Mouse (Mus musculus) spleen, adult 18-20 months (tissue): Measurements from ENCODE around the gene Tbc1d1.

ENCODE experiments used
- DNase-seq, 2 experiments: peaks; one replicate each; pipeline ENCODE4 v3.0.0; 2022; ENCODE audit warnings: mixed read lengths in 2 of 2

Tbc1d1 gene

GRCm38 (mm10) chr5:64280191-64280590 is 124.1 kb downstream of the Tbc1d1 start:
- no peak for DNase-seq

GRCm38 (mm10) chr5:64280613-64281012 is 124.5 kb downstream of the Tbc1d1 start:
- DNase-seq: no peak

DNA sequence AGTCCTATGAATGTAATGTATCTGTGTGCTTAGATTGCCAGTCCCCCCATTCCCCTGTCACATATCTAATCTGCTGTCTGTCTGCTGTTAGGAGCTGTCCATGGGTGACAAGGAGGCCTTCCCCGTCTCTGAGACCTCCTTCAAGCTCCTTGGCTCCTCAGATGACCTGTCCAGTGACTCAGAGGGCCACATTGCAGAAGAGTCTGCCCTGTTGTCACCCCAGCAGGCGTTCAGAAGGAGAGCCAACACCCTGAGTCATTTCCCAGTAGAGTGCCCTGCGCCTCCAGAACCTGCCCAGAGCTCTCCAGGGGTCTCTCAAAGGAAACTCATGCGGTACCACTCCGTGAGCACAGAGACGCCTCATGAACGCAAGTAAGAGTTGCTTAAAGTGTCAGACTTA is 125.6 kb downstream of the Tbc1d1 start:
- DNase-seq: no peak

DNA sequence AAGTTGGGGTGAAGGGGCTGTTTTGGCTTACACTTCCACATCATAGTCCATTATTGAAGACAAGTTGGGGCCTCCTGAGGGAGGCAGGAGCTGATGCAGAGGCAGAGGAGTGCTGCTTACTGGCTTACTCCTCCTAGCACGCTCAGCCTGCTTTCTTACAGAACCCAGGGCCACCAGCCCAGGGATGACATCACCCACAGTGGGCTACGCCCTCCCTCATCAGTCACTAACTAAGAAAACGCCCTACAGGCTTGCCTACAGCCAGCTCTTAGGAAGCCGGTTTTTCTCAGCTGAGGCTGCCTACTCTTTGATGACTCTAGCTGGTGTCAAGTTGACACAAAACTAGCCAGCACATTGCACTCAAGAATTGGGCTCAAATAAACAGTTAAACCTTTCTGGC is 126.5 kb downstream of the Tbc1d1 start:
- DNase-seq: no peak

GRCm38 (mm10) chr5:64285289-64285688 is 129.2 kb downstream of the Tbc1d1 start:
- no peak for DNase-seq

- no peak for DNase-seq
Measured at GRCm38 (mm10) chr5:64285851-64286250, 129.7 kb downstream of the Tbc1d1 start.

DNA sequence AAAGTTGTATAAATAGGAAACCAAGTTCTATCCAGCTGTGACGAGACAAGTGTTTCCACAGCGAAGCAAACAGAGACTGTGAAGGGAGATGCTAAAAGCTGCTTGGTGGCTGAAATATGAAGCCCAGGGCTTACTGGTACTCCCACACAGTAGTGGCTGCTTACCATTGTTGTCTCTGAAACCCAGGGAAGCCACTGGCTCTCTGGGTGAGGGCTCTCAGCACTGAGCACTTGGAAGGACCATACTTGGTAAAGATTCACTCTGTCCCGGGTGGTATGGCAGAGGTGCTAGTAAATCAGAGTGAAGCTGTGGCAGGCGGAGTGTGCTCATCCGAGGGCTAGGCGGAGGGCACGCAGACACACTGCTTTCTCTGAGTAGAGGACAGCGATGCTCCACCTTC is 131.2 kb downstream of the Tbc1d1 start:
- no peak for DNase-seq

DNA sequence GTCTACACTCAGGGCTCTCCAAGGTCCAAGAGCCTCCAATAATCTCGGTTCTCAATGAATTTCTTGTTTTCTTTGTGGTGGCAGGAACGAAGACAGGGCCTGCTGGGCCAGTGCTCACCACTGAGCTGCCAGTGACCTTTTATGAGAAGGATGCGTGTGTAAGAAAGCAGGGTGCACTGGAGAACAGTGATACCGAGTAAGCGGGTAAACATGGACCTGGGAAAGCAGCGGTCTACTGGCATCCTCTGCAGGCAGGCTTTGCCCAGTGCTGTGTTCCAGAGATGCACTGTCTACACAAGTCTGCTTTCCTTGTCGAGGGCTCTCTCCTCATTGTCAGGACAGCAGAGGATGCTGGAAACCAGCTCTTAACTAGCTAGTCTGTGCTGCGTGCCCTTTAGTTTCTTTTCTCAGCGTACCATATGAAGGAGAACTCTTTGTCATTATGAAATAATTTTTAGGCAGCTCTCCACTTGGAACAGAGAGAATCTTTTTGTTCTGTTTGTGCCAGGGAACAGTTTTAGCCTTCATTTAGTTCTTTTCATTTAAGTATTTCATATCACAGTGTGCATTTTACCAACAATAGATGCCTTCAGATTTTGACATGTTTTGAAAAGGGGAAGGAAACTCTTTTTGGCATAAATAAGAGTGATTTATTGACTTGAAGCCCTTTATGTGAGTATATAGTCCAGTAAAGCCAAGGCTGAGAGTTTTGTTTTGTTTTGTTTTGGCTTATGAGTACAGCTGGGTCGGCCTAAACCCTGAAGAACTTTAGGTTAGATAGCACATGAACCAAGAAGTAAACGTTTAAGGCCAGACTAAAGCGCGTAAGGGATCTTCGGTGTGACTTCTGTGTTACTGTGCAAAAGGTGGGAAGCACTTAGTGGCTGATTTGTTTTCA is 132.2 kb downstream of the Tbc1d1 start:
- no peak for DNase-seq

DNA sequence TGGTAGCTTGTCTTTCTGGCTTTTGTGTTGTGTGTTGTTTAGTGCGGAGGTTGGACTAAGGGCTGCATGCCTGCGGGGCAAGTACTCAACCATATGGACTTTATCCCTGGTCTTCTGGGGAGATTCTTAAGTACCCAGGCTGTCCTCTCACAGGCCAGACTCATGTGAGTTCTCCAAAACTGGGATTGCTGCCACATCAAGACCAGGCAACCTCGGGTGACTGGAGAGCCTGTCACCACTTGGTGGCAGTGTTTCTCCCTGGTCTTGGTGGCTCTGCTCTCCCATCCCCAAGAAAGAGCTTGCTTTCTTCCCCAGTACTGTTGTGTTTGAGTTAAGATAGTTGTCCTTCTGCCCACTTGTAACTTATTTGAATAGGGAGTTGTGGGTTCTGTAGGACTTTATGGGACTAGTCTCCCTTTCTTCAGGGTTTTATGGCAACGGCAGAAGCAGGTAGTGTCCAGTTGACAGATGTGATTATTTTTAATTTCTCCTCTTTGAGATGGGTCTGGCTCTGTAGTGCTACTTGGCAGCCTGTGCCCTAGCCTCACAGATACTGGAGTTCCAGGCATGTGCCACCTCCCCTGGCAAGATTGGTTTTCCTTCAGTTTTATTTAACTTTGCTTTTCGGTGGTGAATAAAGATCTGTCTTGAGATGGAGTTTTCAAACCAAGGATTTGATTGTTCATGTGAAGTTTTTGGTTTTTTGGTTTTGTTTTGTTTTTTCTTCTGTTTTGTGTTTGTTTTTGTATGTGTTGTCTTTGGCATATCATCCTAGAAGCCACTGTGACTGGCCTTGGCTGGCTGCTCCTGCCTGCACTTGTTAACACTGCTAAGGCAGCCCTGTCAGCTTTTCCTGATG is 133.3 kb downstream of the Tbc1d1 start:
- peak; percentile 47 to 62 for DNase-seq

- DNase-seq: no peak
Measured at GRCm38 (mm10) chr5:64290061-64290345, 133.9 kb downstream of the Tbc1d1 start.

DNA sequence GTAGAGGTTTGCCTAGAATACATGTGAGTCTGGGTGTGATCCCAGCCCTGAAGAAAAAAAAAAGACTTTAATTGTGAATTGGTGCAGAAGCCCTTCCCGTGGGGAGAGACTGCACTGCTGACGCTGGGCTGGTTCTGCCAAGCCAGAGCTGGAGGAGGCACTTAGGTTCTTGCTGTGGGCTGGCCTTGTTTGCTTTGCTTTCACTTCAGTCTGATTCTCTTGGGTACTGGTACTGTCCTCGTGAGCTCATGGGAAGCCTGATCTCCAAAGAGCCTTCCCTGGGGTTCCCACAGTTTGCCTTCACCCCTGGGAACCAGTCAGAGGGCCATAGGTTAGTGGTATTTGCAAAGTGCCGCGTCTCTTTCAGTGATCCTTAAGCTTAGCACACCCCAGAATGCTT is 135.6 kb downstream of the Tbc1d1 start:
- no peak for DNase-seq

DNA sequence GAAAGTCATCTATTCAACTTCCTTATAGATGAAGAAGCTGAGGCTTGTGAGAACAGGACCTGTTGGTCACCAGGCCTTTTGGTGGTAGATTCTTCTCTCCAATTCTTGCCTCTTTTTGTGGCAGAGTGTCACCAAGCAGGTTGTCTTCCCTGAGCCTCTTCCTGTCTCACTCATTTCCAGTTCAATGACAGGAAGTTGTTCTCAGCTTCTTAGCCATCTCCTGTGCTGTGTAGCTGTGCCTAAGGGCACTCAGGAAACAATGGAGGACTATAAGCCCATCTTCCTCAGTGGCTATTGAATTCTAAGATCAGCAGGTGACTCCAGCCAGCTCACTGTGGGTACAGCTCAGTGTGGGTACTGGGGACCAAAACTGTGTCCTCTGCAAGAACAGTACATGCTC is 139.5 kb downstream of the Tbc1d1 start:
- DNase-seq: no peak

- DNase-seq: no peak
Measured at GRCm38 (mm10) chr5:64296328-64296727, 140.2 kb downstream of the Tbc1d1 start.

- DNase-seq: no peak
Measured at GRCm38 (mm10) chr5:64297100-64297499, 141.0 kb downstream of the Tbc1d1 start.

DNA sequence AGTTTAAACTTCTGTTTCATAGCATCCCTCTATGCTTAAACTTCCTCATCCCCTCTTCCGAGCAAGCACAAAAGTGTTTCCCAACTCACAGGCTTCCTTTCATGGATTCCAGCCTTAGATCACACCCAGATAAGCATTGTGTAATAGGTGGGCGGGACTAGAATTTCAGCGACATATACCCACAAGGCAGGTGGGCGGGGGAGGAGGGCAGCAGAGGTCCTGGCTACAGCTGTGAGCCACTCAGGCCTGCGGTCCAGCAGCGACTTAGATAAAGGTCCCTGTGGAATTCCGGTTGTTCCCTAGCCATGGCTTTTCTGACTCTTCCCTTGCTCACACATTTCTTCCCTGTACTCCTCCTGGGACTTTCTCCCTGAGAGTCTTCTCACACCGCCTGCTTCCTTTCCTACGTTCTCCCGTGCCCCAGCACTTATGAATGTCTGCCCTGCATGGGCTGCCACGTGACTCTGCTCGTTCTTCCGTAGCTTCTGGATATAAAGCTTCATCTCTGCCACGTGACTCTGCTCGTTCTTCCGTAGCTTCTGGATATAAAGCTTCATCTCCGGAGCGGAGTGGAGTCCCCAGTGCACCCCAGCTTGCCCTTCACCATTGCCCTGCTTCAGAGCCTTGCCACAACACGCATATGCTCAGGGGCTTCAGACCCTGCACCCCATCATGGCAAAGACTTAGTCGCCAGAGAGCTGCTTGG is 142.4 kb downstream of the Tbc1d1 start:
- DNase-seq: no peak

GRCm38 (mm10) chr5:64299508-64300324 is 143.6 kb downstream of the Tbc1d1 start:
- no peak for DNase-seq

GRCm38 (mm10) chr5:64301246-64301645 is 145.1 kb downstream of the Tbc1d1 start:
- no peak for DNase-seq

DNA sequence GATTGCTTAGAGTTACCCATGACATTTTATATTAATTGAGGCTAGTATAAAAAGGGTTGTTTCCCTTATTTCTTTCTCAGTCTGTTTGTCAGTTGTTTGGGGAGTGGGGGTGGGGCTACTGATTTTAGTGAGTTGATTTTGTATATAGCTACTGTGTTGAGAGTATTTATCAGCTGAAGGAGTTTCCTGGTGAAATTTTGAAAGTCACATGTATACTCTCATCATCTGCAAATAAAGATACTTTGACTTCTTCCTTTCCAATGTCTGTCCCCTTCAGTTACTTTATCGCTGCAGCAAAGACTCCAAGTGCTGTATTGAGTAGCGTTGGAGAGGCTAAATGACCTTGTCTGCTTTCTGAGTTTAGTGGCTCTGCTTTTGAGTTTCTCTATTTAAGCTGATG is 151.2 kb downstream of the Tbc1d1 start:
- DNase-seq: no peak

GRCm38 (mm10) chr5:64312295-64312694 is 156.2 kb downstream of the Tbc1d1 start:
- DNase-seq: no peak

- no peak for DNase-seq
Measured at GRCm38 (mm10) chr5:64313481-64313880, 157.4 kb downstream of the Tbc1d1 start.

GRCm38 (mm10) chr5:64314288-64315052 is 158.4 kb downstream of the Tbc1d1 start:
- no peak for DNase-seq

DNA sequence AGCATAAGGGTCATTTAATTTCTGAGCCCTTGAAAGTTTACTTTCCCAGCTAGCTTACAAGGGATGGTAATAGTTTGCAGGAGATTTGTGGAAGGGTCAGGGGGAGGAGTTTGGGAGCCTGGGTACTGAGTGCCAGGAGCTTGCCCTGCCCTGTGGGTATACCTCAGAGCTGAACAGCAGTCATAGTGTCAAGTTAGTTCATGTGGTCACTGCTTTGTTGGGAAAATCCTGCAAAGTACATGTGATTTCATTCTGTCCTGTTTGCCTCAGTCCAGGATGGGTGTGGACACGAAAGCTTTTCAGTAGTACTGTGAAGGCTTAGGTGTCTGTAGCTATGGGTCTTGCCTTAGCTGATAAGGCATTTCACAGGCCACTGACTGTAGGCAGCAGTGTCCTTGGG is 159.0 kb downstream of the Tbc1d1 start:
- DNase-seq: no peak
